Mouse (Mus musculus) testis, postnatal 10 days (tissue): ENCODE measurements at regions not wholly inside any gene's neighbourhood (a gene's known extent, or its start where the extent isn't known, plus 50 kb on each side); places are given as distances from the start of the nearest gene placed in this dataset.
A peak's percentile ranks its signal among the peaks of the same experiment; 100 is the strongest.

Experiments
- DNase-seq: peaks from one replicate; pipeline ENCODE4 v3.0.0; 2021; ENCODE audit warnings: low spot score

DNA sequence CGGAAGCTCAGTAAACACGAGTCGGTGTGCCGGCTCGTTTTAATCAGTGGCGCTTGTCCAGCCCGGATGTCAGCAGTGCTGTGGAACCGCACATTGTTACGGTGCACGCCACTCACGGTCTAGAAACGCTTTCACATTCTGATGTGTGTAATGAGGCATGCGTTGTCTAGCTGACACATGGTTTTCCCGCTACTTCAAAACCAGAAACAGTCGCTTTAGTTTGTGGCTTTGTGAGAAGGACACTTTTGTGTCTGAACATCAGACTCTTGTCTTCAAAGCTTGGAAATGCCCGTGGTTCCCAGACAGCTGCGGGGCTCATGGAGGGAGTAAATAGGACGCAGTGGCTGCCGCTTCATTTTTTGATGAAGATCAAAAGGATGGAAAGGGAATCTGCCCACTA, 77.0 kb upstream of the Lgr5 start:
- DNase-seq, result no peak

DNA sequence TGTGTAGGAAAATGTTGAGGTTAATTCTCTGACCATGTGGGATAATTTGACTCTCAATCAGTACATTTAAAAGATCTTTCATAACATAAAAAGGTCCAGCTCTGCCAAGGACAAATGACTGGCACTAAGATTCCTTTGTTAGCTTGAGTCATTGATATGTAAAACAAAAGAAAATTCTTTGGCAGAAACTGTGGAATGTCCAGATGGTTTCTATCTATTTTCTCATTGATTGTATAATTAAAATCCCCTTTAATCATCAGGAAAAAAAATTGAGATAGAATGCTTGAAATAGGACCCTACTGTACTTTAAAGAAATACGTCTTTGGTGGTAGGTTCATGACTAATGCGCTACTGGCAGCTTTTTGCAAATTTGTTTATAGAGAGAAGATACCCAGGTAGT, 89.1 kb upstream of the Lgr5 start:
- DNase-seq, result no peak

DNA sequence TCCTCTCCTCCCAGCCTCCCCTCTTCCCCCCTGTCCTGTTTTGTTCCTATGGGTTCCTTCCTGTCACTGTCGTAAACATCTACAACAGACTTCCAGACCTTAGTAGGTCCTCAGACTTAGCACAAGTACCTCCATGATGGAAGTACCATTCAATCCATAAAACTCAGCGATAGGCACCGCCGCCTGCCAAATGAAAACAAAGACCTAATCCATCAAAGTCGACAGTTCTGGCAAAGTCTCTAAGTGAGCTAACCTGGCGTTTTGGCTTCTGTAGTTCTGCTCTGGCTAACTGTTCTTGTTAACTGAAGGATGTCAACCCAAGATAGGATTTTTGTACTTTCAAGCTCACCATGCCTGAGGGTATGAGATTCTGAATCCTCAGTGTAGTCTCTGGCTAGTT, 93.5 kb upstream of the Lgr5 start:
- no peak for DNase-seq

DNA sequence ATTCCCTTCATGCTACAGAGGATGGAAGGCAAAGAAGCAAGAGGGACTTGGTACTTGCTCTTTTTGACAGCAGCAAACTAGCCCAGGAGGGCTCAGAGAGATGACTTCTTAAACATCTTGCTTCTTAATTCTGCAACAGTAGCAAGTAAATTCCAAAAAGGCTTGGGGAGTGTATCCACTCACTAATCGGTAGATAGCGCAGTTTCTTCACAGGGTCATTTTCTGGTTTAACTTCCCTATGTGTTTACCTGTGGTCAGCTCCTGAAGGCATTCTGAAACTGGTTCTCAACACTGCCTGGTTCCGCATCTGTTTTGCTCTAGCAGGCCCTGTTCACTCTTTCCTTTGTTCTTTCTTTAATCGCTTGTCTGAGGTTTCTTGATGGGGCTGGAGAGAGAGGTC, 104.4 kb upstream of the Lgr5 start:
- DNase-seq, result no peak

DNA sequence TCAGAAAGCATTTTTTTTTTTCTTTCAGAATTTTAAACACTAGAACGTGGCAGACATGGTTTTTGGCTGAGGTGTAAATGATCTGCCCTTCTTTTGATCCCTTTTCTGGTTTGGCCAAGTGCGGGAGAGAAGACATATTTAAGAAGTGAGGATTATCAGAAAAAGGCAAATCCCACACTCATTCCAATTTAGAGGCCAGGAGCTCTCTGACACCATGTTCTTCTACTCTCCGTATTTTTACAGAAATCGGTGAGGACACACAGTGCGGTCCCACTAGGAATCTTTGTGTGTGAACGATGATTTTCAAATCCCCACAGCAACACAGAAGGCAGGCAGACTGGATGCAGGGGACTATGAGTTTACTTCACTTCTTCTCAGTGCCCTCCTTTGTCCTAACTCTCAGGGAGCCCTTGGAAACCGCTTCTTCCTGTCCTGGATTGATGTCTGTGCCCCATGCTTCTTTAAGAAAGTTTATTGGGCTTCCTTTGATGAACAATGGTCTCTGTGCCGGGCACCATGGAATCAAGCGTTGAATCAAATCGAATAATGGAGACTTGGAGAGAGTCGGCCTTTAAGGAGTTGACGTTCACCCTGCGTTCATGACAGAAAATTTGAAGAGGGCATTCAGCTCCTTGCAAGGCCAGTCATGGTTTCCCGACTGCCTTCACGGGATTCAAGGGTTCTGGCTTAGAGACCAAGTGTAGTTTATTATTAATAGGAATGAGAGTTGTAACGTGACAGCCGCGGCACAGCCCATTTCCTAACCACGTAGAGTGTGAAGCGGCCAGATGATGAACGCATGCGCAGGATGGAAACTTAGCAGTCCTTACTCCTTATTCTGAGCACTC, 106.6 kb upstream of the Lgr5 start:
- no peak for DNase-seq

DNA sequence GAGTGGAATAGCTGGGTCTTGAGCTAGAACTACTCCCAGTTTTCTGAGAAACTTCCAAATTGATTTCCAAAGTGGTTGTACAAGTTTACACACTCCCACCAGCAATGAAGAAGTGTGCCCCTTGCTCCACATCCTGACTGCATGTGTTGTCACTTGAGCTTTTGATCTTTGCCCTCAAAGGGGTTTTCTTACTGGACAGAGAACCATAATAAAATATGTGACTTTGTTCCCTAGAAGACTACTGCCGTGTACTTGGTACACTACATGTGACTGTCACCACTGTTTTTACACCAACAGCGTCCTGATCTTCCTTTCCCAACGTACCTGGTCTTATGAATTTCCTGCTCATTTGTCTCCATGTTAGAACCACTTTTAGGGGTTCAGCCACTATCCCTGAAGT, 114.3 kb upstream of the Tspan8 start:
- no peak for DNase-seq

DNA sequence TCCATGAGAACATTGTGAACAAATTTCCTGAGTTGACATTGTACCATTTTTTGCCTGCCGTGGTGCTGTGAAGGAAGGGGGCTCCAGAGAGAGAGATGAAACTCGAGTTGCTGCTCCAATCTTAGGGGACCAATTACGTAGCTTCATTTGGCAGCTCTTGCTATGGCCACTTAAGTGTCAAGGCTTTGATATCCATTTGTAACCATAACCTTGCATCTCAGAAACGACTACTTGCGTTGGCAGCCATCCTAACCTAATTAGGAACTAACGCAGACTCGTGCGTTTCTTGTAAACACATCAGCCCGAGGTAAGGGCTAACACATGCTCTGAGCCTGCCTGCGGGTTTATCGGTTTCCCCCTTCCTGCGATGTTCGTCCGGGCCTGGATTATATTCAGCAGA, 108.0 kb upstream of the Tspan8 start:
- no peak for DNase-seq

DNA sequence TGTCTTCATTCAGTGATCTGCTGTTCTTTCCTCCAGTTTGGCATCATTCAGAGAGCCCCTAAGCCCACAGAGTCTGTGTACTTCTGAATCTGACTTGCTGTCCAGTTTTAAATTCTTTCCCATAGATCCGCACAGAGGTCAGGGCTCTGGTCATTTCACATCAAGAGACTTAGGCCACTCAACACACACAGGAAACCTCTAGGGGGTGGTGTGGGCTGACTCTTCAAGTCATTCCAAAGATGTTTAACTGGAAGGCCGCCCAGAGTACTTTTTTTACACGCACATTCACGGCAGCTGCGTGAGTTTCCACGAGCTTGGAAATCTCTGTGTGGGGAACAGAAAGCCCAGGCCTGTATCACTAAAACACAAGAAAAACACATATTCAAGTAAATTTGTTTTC, 102.7 kb upstream of the Tspan8 start:
- DNase-seq, result peak; percentile 49

DNA sequence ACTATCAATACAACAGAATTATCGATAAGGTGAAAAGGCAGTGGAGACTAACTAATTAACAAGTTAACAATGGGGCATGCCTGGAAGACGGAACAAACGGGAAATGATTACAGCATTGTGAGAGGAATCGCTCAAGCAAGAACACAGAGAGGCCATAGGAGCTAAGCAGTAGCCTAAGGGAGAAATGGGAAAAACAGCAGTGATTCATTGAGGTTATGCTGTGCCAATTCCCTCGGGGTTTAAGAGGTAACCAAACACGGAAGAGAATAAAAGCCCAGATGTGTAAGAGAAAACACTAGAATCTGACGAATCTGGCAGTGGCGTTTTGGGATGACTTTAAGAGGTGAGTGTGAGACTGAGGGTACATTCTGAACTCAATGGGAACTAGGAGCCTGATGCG, 100.5 kb upstream of the Tspan8 start:
- no peak for DNase-seq

DNA sequence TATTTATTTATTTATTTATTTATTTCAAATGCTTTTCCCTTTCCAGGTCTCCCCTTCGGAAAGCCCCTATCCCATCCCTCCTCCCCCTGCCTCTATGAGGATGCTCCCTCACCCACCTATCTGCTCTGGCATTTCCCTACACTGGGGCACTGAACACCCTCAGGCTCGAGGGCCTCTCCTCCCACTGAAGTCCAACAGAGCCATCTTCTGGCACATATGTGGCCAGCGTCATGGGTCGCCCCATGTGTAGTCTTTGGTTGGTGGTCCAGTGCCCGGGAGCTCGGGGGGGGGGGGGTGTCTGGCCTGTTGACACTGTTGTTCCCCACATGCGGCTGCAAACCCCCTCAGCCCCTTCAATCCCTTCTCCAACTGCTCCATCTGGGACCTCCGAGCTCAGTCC, 99.6 kb upstream of the Tspan8 start:
- no peak for DNase-seq

DNA sequence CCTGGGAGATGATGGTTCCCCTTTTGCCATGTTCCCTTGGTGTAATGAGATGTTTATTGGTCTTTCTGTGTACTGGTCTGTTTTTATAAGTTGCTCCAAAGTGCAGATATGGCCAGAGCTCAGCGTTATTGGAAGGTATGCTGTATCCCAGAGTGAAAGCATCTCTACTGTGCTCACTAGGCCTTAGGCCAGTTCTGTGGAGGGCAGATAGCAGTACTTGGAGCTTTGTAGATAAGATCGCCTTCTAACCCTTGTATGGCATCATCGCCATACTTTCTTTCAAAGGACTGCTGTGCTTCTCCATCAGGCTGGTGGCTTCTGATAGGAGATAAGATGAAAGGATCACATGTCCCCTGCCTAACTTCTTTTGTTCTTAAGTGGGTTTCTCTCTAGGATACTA, 94.0 kb upstream of the Tspan8 start:
- no peak for DNase-seq

DNA sequence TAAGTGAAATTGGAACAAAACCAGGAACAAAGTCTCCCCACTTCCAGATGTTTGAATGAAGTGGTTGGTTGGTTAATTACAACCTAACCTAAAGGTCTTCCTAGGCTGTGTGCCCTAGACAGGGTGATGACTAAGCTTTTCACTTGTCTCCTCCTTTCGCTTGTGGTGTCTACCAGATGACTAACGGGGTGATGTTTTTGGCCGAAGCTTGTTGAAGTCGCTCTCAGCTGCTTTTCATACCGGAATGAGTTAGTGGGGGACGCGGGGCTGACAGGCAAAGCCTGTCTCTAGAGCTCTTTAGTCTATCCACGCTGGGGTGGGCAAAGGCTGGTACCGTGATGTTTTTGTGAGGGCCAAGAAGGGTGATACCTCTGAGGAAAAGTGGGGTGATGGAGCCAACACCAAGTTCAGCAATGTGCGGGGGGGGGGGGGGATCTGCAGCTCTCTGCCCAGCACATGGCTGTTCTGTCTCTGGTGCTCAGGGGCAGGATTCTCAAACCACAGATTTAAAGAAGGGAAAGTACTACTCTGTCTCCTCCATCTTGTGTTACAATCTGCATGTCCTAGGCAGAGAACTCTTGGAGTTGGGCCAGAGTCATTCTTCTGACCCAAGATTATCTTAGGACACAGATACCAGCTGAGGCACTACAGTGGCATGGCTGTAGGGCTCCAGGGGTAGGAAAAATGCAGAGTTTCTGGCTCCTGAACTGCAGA, 73.8 kb upstream of the Tspan8 start:
- DNase-seq, result no peak

DNA sequence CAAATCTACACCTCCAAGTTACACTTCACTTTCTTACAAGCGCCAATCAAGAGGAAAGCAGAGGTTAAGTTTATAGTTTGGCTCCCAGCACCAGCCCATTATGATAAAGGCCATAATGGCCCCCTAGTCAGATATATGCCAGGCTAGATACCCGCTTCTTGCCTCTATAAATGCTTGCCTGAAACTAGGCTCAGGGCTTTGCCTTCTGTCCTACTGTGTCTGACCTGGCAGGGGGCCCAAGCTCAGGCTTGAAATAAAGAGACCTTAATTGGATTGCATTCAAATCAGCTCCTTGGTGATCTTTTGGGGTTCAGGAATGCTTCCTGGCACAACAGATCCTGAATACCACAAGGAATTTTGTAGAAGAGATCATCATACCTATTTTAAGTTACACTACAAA, 66.8 kb upstream of the Tspan8 start:
- no peak for DNase-seq

DNA sequence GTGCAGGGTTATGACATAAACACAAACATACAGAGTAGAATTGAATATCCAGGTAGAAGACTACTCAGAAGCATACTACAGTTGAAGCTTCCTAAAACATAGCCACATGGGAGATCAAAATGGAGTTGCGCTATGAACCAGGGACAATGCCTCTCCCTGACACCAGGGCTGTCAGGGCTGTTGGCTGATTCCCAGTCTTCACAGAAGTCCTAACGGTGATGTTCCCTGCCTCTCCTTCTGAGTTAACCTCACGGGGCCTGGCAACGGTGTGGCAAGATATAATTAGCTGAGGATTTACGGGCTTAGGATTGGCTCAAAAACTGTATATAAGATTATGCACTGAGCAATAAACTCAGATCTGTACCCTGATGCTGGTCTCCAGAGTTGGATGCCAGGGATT, 66.4 kb upstream of the Tspan8 start:
- no peak for DNase-seq

DNA sequence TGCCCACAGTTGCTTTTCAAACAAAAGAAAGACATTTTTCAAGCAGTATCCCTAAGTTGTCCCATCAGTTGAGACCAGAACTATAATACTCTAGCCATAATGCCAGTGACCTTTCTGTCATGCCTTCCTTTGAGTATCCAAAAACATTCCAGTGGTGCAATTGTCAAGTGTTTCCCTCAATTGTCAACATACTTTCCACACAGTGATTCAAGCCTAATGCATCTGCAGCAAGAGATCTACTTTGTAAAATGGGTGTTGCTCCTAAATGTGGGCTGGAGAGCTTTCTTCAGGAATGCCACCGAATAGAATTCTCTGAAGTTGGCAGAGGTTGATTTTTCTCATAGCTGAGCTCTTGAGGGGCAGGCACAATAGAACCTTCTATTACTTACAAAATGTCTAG, 58.0 kb upstream of the Tspan8 start:
- DNase-seq, result no peak
